Mouse (Mus musculus) spleen, adult 2 months (tissue): ENCODE results near the gene H2al1b.

ENCODE experiments used
- CTCF ChIP-seq: fragments of 200-500 bp; IDR thresholded peaks from 2 replicates; pipeline ENCODE4 v1.5.1; 2011; ENCODE audit warnings: mild to moderate bottlenecking, inconsistent platforms; ENCODE audit not compliant: insufficient read depth, insufficient read length, insufficient replicate concordance; ENCODE audit errors: extremely low read depth
- POLR2A ChIP-seq: fragments of 200-500 bp; IDR thresholded peaks from 2 replicates; pipeline ENCODE4 v1.6.1; 2011; ENCODE audit warnings: low read depth, low read length, inconsistent platforms

- no peak for TF ChIP-seq CTCF
- TF ChIP-seq POLR2A, result no peak
Measured at GRCm38 (mm10) chrX:11267791-11268190, 34.4 kb upstream of the H2al1b start.
